Mouse (Mus musculus) testis, adult 2 months (tissue): Measurements from ENCODE around the gene Tesmin.

Source experiments
- CTCF ChIP-seq: fragments of 200-500 bp; IDR thresholded peaks from 2 replicates; pipeline ENCODE4 v1.5.1; 2012; ENCODE audit warnings: low read depth, mild to moderate bottlenecking, inconsistent platforms, low read length, moderate library complexity; ENCODE audit not compliant: control insufficient read depth, insufficient read depth, insufficient replicate concordance
- POLR2A ChIP-seq: fragments of 200-500 bp; IDR thresholded peaks from 2 replicates; pipeline ENCODE4 v1.6.1; 2012; ENCODE audit warnings: low read depth, mild to moderate bottlenecking, inconsistent platforms, low read length, moderate library complexity; ENCODE audit not compliant: control insufficient read depth

GRCm38 (mm10) chr19:3422981-3423380 lies 34.3 kb downstream of the Tesmin start:
- TF ChIP-seq CTCF (no peak), POLR2A (no peak)
